Mouse (Mus musculus): ENCODE measurements at regions not wholly inside any gene's neighbourhood (a gene's known extent, or its start where the extent isn't known, plus 50 kb on each side); places are given as distances from the start of the nearest gene placed in this dataset.

DNA sequence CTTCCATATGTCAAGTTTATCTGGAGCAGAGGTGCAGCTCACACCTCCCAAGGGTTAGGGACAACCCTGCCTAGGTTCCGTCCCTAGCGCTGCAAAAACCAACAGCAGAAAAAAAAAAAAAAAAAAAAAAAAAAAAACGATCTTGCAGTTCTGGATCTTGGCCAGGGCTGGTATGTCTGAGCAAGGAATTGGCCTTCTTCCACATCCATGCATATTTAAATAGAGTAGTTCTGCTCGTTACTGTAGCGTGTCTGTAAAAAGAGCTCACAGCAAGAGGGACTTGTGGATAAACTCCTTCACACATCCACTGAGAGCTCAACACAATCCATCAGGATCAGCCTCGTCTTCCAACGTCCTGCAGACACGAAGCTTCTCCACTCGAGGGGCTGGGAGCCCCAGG, 639.4 kb upstream of the Adam5 start:
- no peak for TF ChIP-seq EP300 (IDR thresholded peaks at IDR 0.05; ENCODE audit: low read depth)
- TF ChIP-seq CTCF (IDR thresholded peaks at IDR 0.05; ENCODE audit: low read depth): no peak
- no peaks in the 10 kb centered on the region for H3K36me3 ChIP-seq (replicated peaks; ENCODE audit: insufficient read depth, low read length)
- H3K9me3 ChIP-seq (ENCODE audit: low read length): no peaks in the 10 kb centered on the region
- no peak overlapping the region for H3K4me2 ChIP-seq (ENCODE audit: low read depth, low read length)
- H3K4me1 ChIP-seq (ENCODE audit: insufficient read depth): no peaks in the 10 kb centered on the region; the same call in 1 of the 2 replicates
- ATAC-seq (no peak), DNase-seq (no peak)
- no peaks in the 10 kb centered on the region for H3K27me3 ChIP-seq (ENCODE audit: insufficient read depth, low read length)
- H3K27ac ChIP-seq (ENCODE audit: low read depth): no peak overlapping the region
- no peak overlapping the region for H3K9ac ChIP-seq (replicated peaks)
- H3K4me3 ChIP-seq (ENCODE audit: low read depth, low read length): no peak overlapping the region
- 58% methylated on average over 9 of the region's 9 CpGs for WGBS (ENCODE audit: insufficient replicate concordance)

DNA sequence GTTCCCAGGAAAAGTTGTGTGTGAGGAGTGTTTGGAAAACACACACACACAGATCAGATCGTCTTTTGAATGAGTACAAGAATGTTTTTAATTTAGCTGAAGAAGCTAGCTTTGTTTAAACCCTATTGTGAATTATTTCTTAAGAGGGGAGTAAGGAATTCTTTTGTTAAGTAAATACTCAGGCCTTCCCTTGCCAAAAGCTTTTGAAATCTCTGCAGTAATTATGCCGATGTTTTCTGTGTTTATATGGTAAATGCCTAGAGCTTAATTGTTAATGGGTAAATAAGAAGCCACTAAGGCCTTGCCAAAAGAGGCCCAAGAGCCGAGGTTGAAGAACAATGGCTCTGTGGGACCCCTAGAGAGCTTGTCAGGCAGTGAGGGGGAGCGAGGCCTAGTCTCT, 638.3 kb upstream of the Adam5 start:
- no peak overlapping the region for H3K4me3 ChIP-seq (ENCODE audit: low read depth, low read length)
- no peaks in the 10 kb centered on the region; the same call in 1 of the 2 replicates for H3K4me1 ChIP-seq (ENCODE audit: insufficient read depth)
- TF ChIP-seq EP300 (IDR thresholded peaks at IDR 0.05; ENCODE audit: low read depth): no peak
- TF ChIP-seq CTCF (IDR thresholded peaks at IDR 0.05; ENCODE audit: low read depth): no peak
- no peak overlapping the region for H3K9ac ChIP-seq (replicated peaks)
- no peak overlapping the region for H3K4me2 ChIP-seq (ENCODE audit: low read depth, low read length)
- H3K27ac ChIP-seq (ENCODE audit: low read depth): no peak overlapping the region
- no peaks in the 10 kb centered on the region for H3K27me3 ChIP-seq (ENCODE audit: insufficient read depth, low read length)
- ATAC-seq (no peak), DNase-seq (no peak)
- H3K9me3 ChIP-seq (ENCODE audit: low read length): no peaks in the 10 kb centered on the region
- H3K36me3 ChIP-seq (replicated peaks; ENCODE audit: insufficient read depth, low read length): no peaks in the 10 kb centered on the region
- WGBS (ENCODE audit: insufficient replicate concordance): 56% methylated on average over 4 of the region's 4 CpGs

DNA sequence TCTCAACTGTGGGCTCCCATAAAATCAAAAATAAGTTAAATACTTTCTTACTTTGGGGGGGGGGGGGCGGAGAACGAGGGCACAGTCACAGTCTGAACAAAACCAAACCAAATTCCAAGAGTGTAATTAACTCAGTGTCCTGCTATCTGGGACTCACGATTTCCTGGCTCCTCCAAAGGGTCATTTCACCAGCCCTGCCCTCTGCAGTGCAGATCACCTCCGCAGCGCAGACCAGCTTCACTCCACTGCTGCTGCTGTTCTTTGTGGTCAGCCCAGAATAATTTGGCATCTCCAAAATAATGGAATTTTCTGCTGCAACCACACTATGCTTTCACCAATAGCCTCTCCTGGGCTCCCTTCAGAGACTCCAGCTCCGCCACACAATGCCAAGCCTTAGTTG, 631.5 kb upstream of the Adam5 start:
- WGBS (ENCODE audit: insufficient replicate concordance): 54% methylated on average over 6 of the region's 6 CpGs

DNA sequence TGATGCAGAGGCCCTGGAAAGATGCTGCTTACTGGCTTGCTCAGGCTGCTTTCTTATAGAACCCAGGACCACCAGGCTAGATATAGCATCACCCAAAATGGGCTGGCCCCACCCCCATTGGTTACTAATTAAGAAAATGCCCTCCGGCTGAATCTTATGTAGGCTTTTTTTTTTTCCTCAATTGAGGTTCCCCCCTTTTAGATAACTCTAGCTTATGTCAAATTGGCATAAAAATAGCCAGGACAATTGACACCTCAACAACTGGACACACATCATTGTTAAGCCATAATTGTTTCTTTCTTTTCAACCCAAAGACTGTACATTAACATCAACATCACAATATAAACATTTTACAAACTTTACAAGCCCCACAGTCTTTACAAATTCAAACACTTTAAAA, 630.8 kb upstream of the Adam5 start:
- 79% methylated on average over 1 of the region's 1 CpGs for WGBS (ENCODE audit: insufficient replicate concordance)
- TF ChIP-seq EP300 (IDR thresholded peaks at IDR 0.05; ENCODE audit: low read depth) (no peak), CTCF (IDR thresholded peaks at IDR 0.05; ENCODE audit: low read depth) (no peak)
- Histone ChIP-seq H3K4me3 (ENCODE audit: low read depth, low read length) (no peak overlapping the region), H3K9ac (replicated peaks) (no peak overlapping the region), H3K27ac (ENCODE audit: low read depth) (no peak overlapping the region), H3K4me1 (ENCODE audit: insufficient read depth) (no peaks in the 10 kb centered on the region), H3K9me3 (ENCODE audit: low read length) (no peaks in the 10 kb centered on the region), H3K36me3 (replicated peaks; ENCODE audit: insufficient read depth, low read length) (no peaks in the 10 kb centered on the region), H3K27me3 (ENCODE audit: insufficient read depth, low read length) (no peaks in the 10 kb centered on the region), H3K4me2 (ENCODE audit: low read depth, low read length) (no peak overlapping the region)
- ATAC-seq (no peak), DNase-seq (no peak)

More for the DNA sequence above, 631.5 kb upstream of the Adam5 start:
- ATAC-seq: no peak
- H3K36me3 ChIP-seq (replicated peaks; ENCODE audit: insufficient read depth, low read length): no peaks in the 10 kb centered on the region
- H3K9me3 ChIP-seq (ENCODE audit: low read length): no peaks in the 10 kb centered on the region
- H3K4me3 ChIP-seq (ENCODE audit: low read depth, low read length): no peak overlapping the region
- H3K27ac ChIP-seq (ENCODE audit: low read depth): no peak overlapping the region
- DNase-seq: no peak
- no peaks in the 10 kb centered on the region for H3K27me3 ChIP-seq (ENCODE audit: insufficient read depth, low read length)
- H3K4me2 ChIP-seq (ENCODE audit: low read depth, low read length): no peak overlapping the region
- H3K9ac ChIP-seq (replicated peaks): no peak overlapping the region
- H3K4me1 ChIP-seq (ENCODE audit: insufficient read depth): no peaks in the 10 kb centered on the region
- TF ChIP-seq CTCF (IDR thresholded peaks at IDR 0.05; ENCODE audit: low read depth) (no peak), EP300 (IDR thresholded peaks at IDR 0.05; ENCODE audit: low read depth) (no peak)

DNA sequence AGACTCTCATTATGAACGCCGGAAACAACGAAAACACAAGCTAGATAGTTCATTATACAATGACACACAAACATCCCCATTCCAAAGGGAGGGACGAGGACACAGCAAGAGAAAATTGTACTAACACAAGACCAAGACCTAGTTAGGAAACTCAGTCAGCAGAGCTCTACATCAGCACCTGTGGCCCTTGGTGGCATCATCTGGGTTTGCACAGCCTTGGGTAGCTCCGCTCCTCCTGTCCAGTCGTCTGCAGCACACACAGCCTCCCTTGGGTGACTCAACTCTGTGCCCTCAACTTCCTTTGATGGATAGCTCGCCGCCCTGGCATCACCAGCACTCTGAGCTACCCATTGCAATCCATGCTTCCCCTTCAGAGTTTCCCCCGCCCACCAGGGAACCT, 629.7 kb upstream of the Adam5 start:
- Histone ChIP-seq H3K27me3 (ENCODE audit: insufficient read depth, low read length) (no peaks in the 10 kb centered on the region), H3K4me2 (ENCODE audit: low read depth, low read length) (no peak overlapping the region), H3K4me3 (ENCODE audit: low read depth, low read length) (no peak overlapping the region), H3K27ac (ENCODE audit: low read depth) (no peak overlapping the region), H3K9ac (replicated peaks) (no peak overlapping the region), H3K36me3 (replicated peaks; ENCODE audit: insufficient read depth, low read length) (no peaks in the 10 kb centered on the region), H3K9me3 (ENCODE audit: low read length) (no peaks in the 10 kb centered on the region), H3K4me1 (ENCODE audit: insufficient read depth) (no peaks in the 10 kb centered on the region)
- DNase-seq: no peak
- TF ChIP-seq EP300 (IDR thresholded peaks at IDR 0.05; ENCODE audit: low read depth): no peak
- TF ChIP-seq CTCF (IDR thresholded peaks at IDR 0.05; ENCODE audit: low read depth): no peak
- no peak for ATAC-seq
- 86% methylated on average over 9 of the region's 9 CpGs for WGBS (ENCODE audit: insufficient replicate concordance)

DNA sequence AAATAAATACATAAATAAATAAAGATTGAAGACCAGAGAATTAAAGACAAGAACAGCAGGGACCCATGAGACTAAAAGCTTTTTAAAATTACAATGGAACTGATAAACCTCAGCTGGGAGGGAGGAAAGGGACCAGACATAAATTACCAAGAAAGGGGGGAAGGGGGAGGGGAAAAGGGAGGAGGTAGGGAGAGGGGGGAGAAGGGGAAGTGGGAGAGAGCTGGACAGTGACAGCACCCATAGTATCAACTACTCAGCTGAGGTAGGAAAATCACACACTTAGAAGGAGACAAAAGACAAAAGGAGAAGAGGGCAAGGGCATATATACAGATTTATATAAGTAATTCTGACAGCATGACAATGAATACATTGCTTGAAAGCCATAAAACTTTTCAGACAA, 626.4 kb upstream of the Adam5 start:
- TF ChIP-seq EP300 (IDR thresholded peaks at IDR 0.05; ENCODE audit: low read depth) (no peak), CTCF (IDR thresholded peaks at IDR 0.05; ENCODE audit: low read depth) (no peak)
- no peak overlapping the region for H3K4me3 ChIP-seq (ENCODE audit: low read depth, low read length)
- no peak overlapping the region for H3K9ac ChIP-seq (replicated peaks)
- no peaks in the 10 kb centered on the region for H3K9me3 ChIP-seq (ENCODE audit: low read length)
- ATAC-seq: no peak
- no peaks in the 10 kb centered on the region for H3K27me3 ChIP-seq (ENCODE audit: insufficient read depth, low read length)
- H3K4me2 ChIP-seq (ENCODE audit: low read depth, low read length): no peak overlapping the region
- no peak overlapping the region for H3K27ac ChIP-seq (ENCODE audit: low read depth)
- peaks cover 4% of the 10 kb centered on the region for H3K4me1 ChIP-seq (ENCODE audit: insufficient read depth)
- no peaks in the 10 kb centered on the region for H3K36me3 ChIP-seq (replicated peaks; ENCODE audit: insufficient read depth, low read length)
- no peak for DNase-seq

DNA sequence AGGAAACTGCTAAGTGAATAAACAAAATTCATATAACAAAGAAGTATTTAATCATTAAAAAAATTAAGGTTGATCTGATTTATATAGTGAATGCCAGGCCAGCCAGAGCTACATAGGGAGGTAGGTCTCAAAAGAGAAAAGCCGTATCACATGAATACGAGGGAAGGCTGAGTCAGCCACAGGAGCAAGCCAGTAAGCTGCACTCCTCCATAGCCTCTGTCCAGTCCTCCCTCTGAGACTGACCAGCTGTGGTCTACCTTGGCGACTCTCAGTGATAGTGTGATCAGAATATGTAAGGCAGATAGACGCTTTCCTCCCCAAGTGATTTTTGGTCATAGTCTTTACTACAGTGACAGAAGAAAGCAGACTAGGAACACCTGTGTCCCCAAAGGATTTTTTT, 625.4 kb upstream of the Adam5 start:
- no peak for ATAC-seq
- Histone ChIP-seq H3K36me3 (replicated peaks; ENCODE audit: insufficient read depth, low read length) (no peaks in the 10 kb centered on the region), H3K9me3 (ENCODE audit: low read length) (no peaks in the 10 kb centered on the region), H3K9ac (replicated peaks) (no peak overlapping the region), H3K4me1 (ENCODE audit: insufficient read depth) (peaks cover 7% of the 10 kb centered on the region), H3K27me3 (ENCODE audit: insufficient read depth, low read length) (no peaks in the 10 kb centered on the region), H3K4me3 (ENCODE audit: low read depth, low read length) (no peak overlapping the region), H3K4me2 (ENCODE audit: low read depth, low read length) (no peak overlapping the region), H3K27ac (ENCODE audit: low read depth) (no peak overlapping the region)
- TF ChIP-seq CTCF (IDR thresholded peaks at IDR 0.05; ENCODE audit: low read depth) (no peak), EP300 (IDR thresholded peaks at IDR 0.05; ENCODE audit: low read depth) (no peak)
- WGBS (ENCODE audit: insufficient replicate concordance): 80% methylated on average over 4 of the region's 4 CpGs
- no peak for DNase-seq

Data from liver, postnatal 0 days (tissue).